Mouse (Mus musculus): ENCODE results near the gene Cdhr2.

The Cdhr2 gene

GRCm38 (mm10) chr13:54693558-54694347 is 7.5 kb upstream of the Cdhr2 start, which contains the start of gene Rnf44:
Rnf44 (minus strand) TSS chr13:54693907.
- peak; percentile 100 for DNase-seq

- DNase-seq = no peak
Measured at GRCm38 (mm10) chr13:54694348-54695060, 6.8 kb upstream of the Cdhr2 start.

GRCm38 (mm10) chr13:54695479-54696230 is 5.6 kb upstream of the Cdhr2 start:
- no peak for DNase-seq

GRCm38 (mm10) chr13:54702507-54702906 is 1.2 kb downstream of the Cdhr2 start:
- DNase-seq = no peak

GRCm38 (mm10) chr13:54704890-54705289 is 3.6 kb downstream of the Cdhr2 start:
- no peak for DNase-seq

- no peak for DNase-seq
Measured at GRCm38 (mm10) chr13:54710866-54711265, 9.6 kb downstream of the Cdhr2 start.

GRCm38 (mm10) chr13:54714393-54714792 is 13.1 kb downstream of the Cdhr2 start:
- DNase-seq = no peak

DNA sequence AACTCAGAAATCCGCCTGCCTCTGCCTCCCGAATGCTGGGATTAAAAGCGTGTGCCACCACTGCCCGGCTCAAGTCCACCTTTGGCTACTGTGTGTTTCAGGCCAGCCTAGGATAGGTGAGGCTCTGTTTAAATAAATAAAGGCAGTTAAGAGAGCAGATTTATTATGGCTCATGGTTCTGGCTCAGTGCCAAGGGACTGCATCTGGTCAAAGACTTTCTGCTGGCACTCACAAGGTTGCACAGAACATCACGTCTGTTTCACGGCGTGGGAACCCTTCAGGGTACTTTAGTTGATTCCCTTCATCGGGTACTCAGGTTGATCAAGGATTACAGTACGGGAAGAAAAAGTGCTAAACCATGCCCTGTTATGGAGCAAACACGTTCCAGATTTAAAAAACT is 13.7 kb downstream of the Cdhr2 start:
- DNase-seq = no peak

DNA sequence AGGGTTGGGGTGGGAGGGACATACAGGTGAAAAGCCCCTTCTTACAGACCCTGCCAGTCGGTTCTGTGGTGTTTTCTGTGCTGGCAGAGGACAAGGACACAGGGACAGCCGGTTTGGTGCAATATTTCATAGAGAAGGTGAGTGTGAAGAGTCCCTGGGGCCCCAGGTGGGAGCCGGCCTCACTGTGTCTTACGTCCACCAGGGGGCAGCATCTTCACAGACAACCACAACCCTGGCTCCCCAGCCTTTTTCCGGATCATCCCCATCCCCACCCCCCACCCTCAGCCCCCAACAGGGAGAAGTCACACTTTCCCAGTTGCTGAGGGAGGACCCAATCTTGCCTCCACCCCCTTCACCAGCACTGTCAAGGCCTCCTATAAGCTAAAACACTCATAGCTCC is 15.7 kb downstream of the Cdhr2 start:
- peak; percentile 41 for DNase-seq

DNA sequence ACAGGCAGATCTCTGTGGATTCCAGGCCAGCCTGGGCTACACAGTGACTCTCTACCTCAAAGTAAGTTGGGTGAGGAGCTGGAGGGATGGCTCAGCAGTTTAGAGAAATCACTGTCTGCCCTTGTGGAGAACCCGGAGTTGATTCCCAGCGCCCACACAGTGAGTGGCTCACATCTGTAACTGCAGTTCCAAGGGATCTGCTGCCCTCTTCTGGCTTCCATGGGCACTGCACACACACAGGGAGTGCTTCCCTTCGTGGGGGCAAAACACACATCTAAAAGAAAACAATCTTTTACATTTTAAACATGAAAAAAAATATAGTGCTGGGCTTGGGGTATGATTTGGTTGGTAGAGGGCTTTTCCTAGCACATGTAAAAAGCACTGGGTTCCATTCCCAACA is 21.9 kb downstream of the Cdhr2 start:
- no peak for DNase-seq

DNA sequence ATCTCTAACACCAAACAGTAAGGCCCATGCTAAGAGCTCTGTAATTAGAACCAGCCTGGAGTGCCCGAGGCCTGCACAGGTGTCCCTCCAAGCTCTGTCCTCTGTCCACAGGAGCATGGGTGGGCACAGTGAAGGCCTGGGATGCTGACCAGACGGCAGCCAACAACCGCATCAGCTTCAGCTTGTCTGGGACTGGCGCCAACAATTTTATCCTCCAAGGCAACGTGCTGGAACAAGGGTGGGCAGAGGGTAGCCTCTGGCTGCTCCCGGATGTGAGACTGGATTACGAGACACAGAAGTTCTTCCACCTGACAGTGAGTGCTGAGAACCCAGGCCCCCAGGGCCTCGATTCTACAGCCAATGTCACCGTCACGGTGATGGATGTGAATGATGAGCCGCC is 24.9 kb downstream of the Cdhr2 start:
- DNase-seq = no peak

GRCm38 (mm10) chr13:54736931-54737330 is 35.7 kb downstream of the Cdhr2 start:
- no peak for DNase-seq

DNA sequence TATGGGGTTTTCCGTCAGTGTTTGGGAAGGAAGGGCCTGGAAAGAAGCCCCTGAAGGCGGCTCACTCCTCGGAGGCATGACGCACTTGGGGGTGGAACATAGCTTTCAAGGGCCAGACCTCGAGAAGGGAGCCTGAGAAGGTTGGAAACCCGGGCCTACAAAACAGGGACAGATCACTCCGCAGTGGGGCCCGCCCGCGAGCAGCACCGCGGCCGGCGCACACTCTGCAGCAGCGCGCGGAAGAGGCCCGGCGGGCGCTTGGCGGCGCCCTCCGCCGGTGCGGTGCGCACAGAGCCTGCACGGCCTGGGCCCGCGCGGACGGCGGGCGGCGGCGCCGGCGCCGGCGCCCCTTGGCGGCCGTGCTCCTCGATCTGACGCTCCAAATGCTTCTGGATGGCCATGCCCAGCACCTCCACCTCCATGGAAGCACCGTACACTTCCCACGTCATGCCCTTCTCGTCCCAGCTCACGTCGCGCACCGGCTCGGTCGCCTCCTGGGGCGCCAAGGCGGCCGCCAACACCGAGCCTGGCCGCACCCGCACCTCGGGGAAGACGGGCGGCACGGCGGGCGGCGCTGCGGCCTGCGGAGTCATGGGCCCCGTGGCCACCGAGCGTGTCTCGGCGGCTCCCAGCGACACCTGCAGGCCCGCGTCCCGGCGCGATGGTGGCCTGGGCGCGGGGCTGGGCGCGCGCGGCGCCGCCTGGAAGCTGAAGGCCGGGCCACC is 36.4 kb downstream of the Cdhr2 start:
- no peak for DNase-seq

GRCm38 (mm10) chr13:54738213-54738601 is 36.9 kb downstream of the Cdhr2 start:
- no peak for DNase-seq

DNA sequence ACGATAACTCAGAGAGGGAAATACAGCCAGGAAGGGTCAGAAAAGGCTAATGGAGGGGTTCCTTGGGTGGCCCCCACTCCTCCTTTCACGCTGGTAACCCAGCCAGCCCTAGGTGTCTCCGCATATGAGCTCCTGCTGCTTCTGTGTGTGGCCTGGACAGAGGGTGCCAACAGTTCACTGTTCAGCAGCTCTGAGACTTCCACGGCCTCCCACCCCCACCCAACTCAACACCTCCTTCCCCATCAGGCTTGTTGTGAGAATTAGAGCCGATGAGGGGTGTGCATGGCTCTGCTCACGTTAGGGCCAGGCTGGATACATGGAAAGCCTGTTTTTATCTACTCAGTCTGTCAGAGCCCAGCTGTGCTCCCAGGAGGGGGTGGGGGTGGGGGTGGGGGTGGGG is 44.8 kb downstream of the Cdhr2 start:
- no peak for DNase-seq

DNA sequence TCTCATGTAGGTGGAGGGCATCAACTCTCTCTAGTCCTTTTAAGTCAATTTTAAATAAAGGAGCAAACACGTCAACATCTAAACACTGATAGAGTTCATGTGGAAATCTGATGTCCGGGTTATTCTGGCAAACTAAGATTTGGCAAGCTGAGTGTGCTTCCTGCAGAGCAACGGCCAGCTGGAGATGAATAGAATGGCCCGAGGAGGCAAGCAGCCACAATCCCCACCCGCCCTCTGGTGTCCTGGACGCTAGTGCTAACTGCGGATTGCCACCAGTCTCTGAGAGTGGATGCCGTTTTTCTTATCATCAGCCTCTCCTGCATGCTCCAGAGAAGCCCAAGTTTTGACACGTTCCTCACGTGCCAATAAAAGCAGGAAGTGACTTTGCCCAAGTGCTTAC is 45.6 kb downstream of the Cdhr2 start:
- no peak for DNase-seq

GRCm38 (mm10) chr13:54748190-54748589 is 46.9 kb downstream of the Cdhr2 start:
- DNase-seq = no peak

DNA sequence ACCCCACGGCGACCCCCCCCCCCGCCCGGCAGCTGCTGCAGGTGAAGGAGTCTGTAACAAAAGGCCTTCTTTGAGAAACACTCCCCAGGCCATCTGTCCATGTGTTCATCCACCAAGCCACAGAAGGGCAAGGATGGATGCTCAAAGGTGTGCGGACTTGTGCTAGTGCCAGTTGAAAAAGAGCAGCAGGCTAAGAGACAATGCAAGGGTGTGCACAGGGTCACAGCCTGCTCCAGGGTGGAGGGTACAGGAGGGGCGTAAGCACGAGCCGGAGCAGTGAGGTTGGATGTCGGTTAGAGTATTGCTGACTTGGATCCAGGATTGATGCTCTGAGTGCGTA is 47.4 kb downstream of the Cdhr2 start:
- DNase-seq = no peak

DNA sequence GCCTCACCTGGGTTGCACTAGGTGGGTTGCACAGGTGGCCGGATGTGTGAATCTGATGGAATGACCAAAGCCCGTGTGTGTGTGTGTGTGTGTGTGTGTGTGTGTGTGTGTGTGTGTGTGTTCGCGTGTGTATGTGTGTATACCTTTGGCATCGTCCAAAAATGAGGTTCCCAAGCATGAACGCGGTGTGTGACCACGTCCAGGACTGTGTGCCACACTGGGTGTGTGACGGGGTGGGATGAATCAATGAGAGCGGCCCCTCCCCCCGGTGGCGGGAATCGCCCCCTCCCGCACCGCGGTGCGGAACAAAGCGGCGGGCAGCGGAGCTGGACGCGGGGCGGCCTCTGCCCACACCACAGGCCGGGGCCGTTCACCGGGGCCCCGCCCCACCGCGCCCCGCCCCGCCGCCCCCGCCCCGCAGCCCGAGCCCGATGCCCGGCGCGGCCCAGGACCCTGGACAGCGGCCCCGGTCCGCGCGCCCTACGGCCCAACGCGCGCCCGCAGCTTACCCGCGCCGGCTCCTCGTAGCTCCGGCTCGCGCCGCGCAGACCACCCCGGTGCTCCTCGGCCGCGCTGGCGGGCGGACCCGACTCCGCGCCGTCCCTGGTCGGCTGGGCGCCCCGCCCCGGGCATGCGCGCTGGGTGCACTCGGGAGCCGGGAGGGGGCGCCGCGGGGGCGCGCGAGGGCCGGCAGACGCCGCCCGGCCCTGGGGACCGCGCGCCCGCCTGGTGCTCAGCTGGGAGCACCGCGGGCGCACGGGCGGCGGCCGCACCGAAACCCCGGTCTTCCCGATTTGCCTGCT is 48.0 kb downstream of the Cdhr2 start:
- peak; percentile 25 for DNase-seq

GRCm38 (mm10) chr13:54749864-54750411 is 48.7 kb downstream of the Cdhr2 start, which contains the start of gene Gprin1:
Gprin1 (minus strand) TSS chr13:54749874.
- DNase-seq = no peak

DNA sequence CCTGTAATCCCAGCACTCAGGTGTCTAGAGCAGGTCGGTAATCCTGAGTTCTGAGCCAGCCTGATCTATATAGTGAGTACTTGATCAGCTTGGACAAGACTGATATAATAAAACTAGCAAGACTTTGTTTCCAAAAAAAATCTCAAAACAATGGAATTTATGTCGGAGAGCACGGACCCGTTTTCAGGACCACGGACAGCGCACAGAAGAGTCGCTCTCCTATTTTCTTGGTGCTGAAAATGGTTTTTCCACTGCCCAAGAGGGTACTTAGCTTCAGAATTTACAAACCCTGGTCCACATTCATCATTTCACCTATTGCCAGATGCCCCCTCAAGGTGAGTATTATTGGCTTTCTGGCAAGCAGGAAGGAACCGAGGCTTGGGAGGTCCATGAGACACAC is 49.4 kb downstream of the Cdhr2 start:
- DNase-seq = peak; percentile 53

DNA sequence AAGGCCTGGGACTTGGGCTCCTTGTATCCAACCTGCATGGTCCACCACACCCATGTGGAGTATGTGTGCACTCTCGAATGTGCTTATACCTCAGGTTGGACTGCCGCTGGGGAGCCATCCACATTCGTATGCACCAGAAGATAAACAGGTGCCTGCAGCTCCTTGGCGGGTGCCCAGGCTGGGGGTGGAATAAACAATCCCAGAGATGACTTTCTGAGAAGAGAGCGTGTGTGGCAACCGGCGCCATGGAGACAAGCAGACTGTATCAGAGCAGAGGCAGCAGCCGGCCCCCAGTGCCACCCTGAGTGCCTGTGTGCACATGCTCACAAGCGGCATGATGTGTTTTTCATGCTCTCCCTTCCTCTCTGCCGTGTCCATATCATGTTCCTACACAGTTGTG is 51.4 kb downstream of the Cdhr2 start:
- DNase-seq = no peak
